Mouse (Mus musculus) layer of hippocampus, adult 18-20 months (tissue): ENCODE measurements around the gene Gm12355. TPM values are rescaled to one million over a fixed set of nuclear protein-coding genes. Genes with fewer than 3 reads are reported as not detected.
"Not testable (repeated sequence)": the region's sequence is repeated elsewhere in the genome, so short reads cannot be mapped to it uniquely, and the experiment has no call there.

Experiments
- DNase-seq, 2 experiments: peaks; one replicate each; pipeline ENCODE4 v3.0.0; 2022; ENCODE audit warnings: low spot score in 2 of 2
- long read RNA-seq: library from polyadenylated mRNA; stranded (forward); transcript quantifications from one replicate; pipeline ENCODE4 v2.0.0, GENCODE M21; 2021
- total RNA-seq, 2 experiments: library from RNA; stranded (reverse); gene quantifications; 2 replicates each; pipeline ENCODE4 v1.2.3; 2021

The Gm12355 gene
- total RNA-seq: 10 to 100 TPM; 11.6 to 11.8 TPM
- long read RNA-seq: 0 reads

DNA sequence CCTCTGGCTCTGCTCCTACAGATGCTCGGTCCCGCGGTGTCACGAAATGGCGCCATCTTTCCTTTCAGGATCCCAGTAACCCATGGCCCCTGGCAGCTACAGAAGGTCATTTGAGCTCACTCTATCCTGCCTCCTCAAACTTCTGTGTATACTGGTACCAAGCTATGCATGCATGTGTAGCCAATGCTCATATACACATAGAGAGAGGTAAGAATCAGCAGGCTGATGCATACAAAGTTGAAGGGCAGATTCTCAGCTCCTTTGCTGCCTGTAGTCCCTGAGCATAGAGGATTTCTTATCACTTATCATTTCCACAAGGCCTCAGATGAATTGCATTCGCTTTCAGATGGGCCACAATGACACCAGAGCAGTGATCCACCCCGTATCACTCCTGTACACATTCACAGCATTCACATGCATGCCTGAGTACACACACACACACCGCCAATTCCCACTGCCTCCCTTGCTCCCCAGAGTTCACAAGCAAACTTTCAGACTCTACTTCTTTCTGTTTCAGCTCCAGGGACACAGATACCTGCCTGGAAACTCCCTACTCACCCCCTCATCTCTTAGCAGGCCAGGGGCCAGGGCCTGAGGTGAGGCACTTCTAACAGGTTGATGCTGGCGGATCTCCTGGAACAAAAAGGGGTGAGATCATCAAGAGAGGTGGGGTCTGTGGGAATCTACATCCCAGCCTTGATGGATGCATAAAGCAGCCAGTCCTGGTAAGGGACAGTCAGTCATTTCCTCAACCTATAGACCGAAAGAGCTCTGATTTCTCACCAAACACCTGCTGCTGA lies at the start of gene Gm12355, which contains the start of gene Gsdma3:
Gene Gm12355 (minus strand): TSS at position 51 of the 800 bp plus-strand sequence.
Gene Gsdma3 (plus strand): TSS at position 750 of the 800 bp plus-strand sequence.
- no peak for DNase-seq

DNA sequence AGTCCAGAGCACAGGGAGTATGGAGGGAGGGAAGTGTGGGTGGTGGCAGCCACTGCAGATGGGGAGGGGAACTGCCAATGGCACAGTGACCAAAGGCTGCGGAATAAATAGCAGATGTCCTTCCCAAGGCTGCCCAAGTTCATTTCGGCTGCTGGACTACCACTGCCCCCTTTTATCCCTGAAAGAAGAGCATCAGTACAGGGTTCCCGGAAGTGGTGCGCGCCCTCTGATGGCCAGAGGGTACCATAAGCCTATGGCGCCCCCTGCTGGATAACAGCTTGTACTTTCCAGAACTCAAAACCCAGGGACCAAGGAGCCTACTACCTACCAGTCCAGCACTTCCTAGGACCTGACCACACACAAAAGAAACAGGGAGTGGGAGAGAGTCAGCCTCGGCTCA lies 47.7 kb upstream of the Gm12355 start:
- peak in 1 of 2 experiments; percentile 70 for DNase-seq

DNA sequence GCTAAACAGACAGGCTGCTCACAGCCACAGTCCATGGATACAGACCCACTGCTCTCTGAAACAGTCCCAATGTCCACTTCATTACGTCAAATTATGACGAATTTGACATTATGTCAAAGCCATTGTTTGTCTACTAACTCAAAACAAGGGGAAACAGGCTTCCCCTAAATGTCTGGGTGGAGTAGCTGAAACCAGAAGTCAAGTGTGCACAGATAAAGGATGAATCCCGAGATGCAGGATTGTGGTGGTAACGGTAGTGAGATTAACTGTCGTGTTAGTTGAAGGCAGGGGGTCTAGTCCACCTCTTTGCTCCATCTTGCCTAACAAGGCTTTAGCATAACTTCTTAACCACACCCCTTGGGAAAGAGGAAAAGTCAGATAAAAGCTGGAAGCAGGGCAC lies 47.0 kb upstream of the Gm12355 start:
- DNase-seq: no peak

DNA sequence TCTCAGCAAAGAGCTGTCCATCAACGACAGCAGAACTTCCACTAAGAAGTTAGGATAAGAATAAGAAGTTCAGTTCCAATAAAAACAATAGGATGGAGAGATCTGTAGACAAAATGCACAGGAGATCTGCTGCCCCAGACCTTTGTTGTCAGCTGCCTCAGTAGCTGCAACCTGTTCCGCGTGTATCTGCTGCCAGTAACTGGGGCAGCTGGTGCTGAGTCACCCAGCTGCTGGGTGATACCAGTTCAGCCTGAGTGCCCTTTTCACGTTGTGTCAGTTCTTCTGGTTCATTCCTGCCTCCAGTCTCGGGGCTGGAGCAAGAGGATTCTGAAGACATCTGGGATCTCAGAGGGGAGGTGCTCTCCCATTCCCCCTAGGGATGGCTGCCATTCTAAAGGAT lies 46.4 kb upstream of the Gm12355 start:
- no peak for DNase-seq

DNA sequence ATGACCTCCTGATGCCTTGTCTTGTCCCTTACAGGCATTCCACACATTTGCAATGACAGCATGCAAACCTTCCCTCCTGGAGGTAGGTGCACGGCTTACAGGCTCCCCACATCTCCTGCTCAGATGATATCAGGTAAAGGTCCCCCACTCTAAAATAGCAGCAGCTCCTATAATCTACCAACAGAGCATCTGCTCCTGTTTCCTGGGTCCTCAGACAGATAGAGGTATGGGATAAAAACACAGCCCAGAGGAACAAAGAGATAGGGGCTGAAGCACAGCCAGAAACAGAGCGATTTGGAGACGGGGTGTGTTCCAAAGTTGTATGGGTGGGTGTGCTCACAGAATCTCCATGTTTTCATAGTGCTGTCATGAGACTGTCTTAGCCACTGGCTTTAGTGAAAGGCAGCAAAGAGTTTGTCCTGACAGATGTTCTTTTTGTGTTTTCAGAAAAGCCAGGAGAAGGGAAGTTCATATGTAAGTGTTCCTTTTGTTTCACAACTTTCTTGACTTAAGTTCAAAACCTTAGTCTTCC lies 45.9 kb upstream of the Gm12355 start:
- no peak for DNase-seq

DNA sequence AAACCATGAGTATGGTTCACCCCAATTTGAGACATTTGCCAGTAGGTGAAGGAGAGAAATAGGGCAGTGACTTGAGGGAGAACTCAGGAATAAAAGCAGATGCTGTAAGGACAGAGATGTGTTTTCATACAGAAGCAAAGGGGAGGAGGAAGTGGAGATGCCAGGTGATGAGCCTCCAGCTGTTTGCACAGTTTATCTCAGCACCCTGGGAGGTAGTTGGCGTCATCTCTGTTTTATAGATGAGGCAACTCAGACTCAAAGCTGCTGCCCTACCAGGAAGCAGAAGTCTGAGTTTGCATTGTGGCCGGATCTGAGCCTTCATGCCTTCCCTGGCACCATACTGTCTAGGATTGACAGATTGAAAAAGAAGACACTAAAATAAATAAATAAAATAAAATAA lies 43.5 kb upstream of the Gm12355 start:
- no peak for DNase-seq

DNA sequence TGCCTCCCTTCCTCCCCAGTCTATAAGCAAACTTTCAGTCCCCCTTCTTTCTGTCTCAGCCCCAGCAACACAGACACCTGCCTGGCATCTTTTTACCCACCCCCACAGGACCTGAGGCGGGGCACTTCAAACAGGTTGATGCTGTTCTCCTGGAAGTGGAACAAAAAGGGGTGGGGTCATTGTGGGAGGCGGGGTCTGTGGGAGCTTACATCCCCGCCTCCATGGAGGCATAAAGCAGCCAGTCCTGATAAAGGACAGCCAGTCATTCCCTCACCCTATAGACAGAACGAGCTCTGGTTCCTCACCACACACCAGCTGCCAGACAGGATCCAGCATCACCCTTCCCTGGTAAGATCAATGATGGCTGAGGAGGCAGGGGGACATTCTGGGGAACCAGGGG lies 38.6 kb upstream of the Gm12355 start, which contains the start of gene Gsdma:
Gene Gsdma (plus strand): TSS at position 261 of the 400 bp plus-strand sequence.
- DNase-seq: no peak

DNA sequence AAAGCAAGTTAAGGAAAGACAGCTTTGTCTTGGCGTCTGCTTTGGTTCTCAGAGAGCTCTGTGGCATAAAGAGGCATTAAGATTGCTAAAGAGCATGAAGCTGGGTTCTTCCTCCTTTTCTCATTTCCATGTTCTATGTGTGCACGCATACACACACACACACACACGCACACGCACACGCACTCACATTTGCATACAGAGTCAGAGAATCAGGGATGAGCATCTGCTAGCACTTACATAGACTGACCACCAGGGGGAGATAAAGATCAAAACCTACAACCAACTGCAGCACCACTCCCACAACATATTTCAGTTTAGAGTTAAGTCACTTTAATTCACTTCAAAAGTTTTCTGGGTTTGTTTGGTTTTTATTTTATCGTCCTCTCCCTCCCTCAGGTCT lies 35.1 kb upstream of the Gm12355 start:
- DNase-seq: peak; percentile 25 to 73

DNA sequence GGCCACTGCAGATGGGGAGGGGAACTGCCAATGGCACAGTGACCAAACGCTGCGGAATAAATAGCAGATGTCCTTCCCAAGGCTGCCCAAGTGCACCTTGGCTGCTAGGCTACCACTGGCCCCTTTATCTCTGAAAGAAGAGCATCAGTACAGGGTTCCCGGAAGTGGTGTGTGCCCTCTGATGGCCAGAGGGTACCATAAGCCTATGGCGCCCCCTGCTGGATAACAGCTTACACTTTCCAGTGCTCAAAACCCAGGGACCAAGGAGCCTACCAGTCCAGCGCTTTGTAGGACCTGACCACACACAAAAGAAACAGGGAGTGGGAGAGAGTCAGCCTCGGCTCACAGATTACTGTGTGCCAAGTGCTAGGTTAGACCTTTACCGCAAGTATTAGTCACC lies 29.6 kb upstream of the Gm12355 start:
- DNase-seq: peak in 1 of 2 experiments; percentile 28

DNA sequence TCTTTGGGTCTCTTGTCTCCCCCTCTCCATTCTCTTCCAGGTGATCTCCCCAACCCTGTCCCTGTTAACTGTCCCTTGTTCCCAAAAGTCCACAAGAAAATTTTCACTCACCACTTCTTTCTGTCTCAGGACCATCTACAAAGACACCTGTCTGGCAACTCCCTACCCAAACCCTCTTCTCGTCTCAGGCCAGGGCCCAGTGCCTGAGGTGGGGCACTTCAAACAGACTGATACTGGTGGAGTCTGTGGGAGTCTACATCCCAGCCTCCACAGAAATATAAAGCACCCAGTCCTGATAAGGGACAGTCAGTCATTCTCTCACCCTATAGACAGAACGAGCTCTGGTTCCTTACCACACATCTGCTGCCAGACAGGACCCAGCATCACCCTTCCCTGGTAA lies 21.0 kb upstream of the Gm12355 start, which contains the start of gene Gsdma2:
Gene Gsdma2 (plus strand): TSS at position 301 of the 400 bp plus-strand sequence.
- no peak for DNase-seq

DNA sequence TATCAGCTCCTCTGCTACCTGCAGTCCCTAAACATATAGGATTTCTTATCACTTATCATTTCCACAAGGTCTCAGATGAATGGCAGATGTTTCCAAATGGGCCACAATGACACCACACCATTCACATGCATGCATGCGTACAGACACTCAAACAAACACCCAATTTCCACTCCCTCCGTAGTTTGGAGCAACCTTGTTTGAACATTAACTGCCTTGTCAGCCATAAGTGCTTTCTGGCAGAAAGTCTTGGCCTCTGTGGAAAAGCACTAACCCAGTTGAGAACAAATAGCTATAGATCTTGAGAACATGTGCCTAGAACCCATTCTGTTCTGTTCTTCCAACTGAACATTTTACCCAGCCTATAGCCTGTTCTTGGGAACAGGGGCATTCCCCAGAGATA lies 20.5 kb upstream of the Gm12355 start:
- no peak for DNase-seq

DNA sequence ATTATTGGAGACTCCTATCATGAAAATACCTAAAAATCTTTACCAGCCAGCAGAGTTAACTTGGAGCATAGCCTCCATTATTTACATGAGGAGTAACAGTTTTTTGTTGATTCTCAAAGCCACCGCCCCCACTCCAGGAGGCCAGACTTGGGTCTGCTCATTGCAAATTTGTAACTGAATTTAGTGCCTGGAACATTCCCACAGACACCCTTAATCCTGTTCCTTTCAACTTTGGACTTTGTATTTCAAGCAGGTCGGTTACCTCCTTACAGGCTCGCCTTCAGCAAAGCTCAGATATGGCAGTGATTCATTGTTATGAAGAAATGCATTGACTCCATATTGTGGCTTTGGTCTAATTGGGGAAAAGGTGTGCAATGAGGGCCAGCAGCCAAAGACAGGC lies 19.3 kb upstream of the Gm12355 start:
- no peak for DNase-seq

DNA sequence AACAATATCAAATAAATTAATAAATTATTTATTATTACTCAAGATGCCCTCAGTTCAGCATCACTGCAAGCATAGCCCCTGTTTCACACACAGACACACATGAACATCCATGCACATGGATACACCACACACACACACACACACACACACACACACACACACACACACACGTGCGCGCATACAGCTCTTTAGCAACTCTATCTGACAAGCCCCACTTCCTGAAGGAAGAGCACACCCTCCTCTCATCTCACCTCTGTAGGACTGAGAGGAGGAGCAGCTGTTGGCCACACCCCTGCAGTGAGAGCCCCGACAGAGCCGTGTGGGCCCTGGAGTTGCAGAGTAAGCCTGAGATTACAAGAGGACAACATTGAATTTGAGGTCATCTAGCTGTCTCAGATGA lies 14.6 kb upstream of the Gm12355 start:
- no peak for DNase-seq

DNA sequence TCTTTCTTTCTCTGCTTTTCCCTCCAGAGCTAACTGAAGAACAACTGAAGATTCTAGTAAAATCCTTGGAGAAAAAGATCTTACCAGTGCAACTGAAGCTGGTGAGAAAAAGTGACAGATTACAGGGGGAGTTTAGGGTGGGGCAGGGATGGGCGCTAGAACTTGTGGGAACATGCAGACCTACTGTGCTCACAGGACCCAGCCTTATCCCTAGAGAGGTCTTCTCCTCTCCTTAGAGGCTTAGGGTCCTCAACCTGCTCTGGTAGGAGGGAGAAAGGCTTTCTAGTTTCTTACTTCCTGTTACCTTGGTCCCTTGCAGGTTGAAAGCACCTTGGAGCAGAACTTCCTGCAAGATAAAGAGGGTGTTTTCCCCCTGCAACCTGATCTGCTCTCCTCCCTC lies 12.0 kb upstream of the Gm12355 start:
- no peak for DNase-seq

DNA sequence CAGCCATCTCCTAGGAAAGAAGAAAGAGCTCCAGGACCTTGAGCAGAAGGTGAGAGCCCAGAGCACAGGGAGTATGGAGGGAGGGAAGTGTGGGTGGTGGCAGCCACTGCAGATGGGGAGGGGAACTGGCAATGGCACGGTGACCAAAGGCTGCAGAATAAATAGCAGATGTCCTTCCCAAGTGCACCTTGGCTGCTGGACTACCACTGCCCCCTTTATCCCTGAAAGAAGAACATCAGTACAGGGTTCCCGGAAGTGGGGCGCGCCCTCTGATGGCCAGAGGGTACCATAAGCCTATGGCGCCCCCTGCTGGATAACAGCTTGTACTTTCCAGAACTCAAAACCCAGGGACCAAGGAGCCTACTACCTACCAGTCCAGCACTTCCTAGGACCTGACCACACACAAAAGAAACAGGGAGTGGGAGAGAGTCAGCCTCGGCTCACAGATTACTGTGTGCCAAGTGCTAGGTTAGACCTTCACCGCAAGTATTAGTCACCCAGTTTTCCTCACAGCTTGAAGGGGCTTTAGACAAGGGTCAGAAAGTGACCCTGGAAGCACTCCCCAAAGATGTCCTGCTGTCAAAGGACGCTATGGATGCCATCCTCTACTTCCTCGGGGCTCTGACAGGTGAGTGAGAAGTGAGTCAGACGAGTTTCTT lies 10.0 kb upstream of the Gm12355 start:
- DNase-seq: peak in 1 of 2 experiments; percentile 4

DNA sequence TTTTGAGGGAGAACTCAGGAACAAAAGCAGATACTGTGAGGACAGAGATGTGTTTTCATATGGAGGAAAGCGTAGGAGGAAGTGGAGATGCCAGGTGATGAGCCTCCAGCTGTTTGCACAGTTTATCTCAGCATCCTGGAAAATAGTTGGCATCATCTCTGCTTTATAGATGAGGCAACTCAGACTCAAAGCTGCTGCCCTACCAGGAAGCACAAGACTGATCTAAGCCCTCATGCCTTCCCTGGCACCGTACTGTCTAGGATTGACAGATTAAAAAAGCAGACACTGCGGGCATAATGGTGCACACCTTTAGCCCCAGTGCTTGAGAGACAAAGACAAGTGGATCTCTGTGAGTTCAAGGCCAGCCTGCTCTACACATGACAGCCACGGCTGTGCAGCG lies 5.2 kb upstream of the Gm12355 start:
- no peak for DNase-seq

DNA sequence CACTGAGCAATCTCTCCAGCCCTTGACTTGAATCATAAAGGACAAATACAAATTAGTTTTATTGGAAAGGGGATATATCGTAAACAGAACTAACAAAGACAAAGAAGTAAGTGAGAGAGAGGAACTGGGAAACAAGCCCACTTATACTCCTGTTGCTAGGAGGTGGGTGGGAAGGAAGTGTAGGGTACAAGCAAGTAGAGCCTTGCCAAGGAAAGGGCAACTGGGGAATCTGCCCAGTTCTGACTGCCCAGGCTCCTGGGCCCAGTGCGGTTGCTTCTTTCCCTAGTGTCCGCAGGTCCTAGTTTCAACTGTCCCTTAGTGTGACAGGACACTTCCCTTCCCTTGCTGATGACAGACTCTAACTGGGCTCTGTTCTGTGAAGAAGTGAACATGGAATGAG lies 3.2 kb upstream of the Gm12355 start:
- DNase-seq: no peak

DNA sequence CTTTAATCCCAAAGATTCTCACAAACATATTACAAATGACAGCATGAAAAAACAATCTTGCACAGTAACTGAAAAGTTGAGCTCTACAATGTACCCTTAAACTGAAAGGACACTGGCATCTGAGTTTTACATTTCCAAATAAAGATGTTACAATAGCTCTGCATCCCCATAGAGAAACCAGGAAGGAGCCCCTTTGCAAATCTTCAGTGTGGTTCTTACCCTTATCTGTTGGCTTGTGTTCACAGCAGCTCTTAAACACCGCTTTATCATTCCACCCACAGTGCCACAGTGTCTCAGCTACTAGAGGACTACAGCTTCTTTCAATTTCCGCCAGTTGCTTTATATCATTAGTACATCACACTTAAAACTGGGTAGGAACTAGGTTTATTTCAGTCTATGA lies 1.1 kb downstream of the Gm12355 start:
- DNase-seq: not testable (repeated sequence)

DNA sequence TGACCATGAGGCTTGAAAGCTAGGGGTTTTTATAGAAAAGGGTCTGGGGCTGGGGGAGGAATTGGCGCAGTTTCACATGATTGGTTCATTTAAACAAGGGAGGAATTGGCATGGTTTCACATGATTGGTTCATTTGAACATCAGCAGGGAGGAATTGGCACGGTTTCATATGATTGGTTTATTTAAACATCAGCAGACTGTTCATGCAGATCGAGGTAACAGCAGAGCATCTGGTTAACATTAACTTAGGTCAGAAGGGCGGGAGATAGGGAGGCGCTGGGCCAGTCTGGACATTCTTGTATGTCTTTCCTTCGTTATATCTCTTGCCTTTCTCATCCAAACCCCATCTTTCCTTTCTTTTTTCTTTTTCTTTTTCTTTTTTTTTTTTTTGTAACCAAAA lies 1.5 kb downstream of the Gm12355 start:
- not testable (repeated sequence) for DNase-seq

DNA sequence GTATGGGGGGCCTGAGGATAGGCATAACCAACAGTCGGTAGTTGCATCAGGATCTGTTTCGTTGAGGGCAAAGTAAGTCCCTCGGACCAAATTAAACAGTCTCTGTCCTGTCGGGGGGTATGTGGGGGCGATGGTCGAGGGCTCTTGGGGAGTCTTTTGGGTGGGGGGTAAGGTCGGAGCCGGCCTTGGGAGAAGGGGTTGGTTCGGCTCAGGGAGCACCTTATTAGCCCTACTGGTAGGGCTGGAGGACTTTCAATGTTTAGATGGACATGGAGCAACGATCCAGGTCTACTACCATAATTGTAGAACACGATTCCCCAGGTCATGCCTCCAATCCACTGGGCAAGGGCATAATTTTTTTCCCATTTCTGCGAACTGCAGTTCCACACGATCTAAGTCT lies 4.7 kb downstream of the Gm12355 start:
- DNase-seq: no peak

DNA sequence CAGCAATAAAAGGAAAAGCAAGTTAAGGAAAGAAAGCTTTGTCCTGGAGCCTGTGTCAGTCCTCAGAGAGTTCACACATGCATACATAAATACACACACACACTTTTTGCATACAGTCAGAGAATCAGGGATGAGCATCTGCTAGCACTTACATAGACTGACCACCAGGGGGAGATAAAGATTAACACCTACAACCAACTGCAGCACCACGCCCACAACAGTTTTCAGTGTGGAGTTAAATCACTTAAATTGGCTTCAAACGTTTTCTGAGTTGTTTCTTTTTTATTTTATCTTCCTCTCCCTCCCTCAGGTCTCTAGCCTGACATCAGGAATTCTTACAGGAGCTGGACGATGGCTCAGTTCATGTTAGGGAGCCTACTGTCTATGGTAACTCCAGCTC lies 18.7 kb downstream of the Gm12355 start:
- peak in 1 of 2 experiments; percentile 72 for DNase-seq

DNA sequence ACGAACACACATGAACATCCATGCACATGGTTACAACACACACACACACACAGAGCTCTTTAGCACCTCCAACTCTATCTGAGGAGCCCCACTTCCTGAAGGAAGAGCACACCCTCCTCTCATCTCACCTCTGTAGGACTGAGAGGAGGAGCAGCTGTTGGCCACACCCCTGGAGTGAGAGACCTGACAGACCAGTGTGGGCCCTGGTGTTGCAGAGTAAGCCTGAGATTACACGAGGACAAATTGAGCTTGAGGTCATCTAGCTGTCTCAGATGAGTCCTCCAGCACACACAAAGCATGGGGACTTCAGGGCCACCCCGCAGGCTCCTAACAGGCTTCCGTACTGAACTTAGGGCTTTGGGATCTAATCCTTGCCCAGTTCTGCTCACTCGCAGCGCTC lies 20.6 kb downstream of the Gm12355 start:
- DNase-seq: not testable (repeated sequence)
